Mouse (Mus musculus): ENCODE measurements around the gene Il9r.

Gene Il9r

GRCm38 (mm10) chr11:32200075-32200601, at the start of gene Il9r:
TSS of gene Il9r (minus strand) at chr11:32200279.
- DNase-seq = no peak

GRCm38 (mm10) chr11:32248350-32248749, 48.3 kb upstream of the Il9r start:
- DNase-seq = no peak

- DNase-seq = no peak
Measured at GRCm38 (mm10) chr11:32247068-32247467, 47.0 kb upstream of the Il9r start.

GRCm38 (mm10) chr11:32245614-32246013, 45.5 kb upstream of the Il9r start:
- DNase-seq = no peak

- DNase-seq = no peak
Measured at GRCm38 (mm10) chr11:32244617-32245016, 44.5 kb upstream of the Il9r start.

GRCm38 (mm10) chr11:32244064-32244463, 44.0 kb upstream of the Il9r start:
- no peak for DNase-seq

GRCm38 (mm10) chr11:32243205-32243955, 43.3 kb upstream of the Il9r start:
- DNase-seq = no peak

- no peak for DNase-seq
Measured at GRCm38 (mm10) chr11:32242209-32242608, 42.1 kb upstream of the Il9r start.

GRCm38 (mm10) chr11:32241391-32241790, 41.3 kb upstream of the Il9r start:
- no peak for DNase-seq

- peak; percentile 86 for DNase-seq
Measured at GRCm38 (mm10) chr11:32238093-32238860, 38.2 kb upstream of the Il9r start.

- no peak for DNase-seq
Measured at GRCm38 (mm10) chr11:32237411-32237795, 37.3 kb upstream of the Il9r start.

- peak; percentile 71 for DNase-seq
Measured at GRCm38 (mm10) chr11:32236712-32237410, 36.8 kb upstream of the Il9r start.

- DNase-seq = peak; percentile 20
Measured at GRCm38 (mm10) chr11:32236132-32236531, 36.1 kb upstream of the Il9r start.

- DNase-seq = peak; percentile 42
Measured at GRCm38 (mm10) chr11:32235646-32236045, 35.6 kb upstream of the Il9r start.

GRCm38 (mm10) chr11:32234816-32235485, 34.9 kb upstream of the Il9r start:
- DNase-seq = peak; percentile 23

GRCm38 (mm10) chr11:32233895-32234294, 33.8 kb upstream of the Il9r start:
- peak; percentile 39 for DNase-seq

- DNase-seq = peak; percentile 29
Measured at GRCm38 (mm10) chr11:32232848-32233247, 32.8 kb upstream of the Il9r start.

- DNase-seq = no peak
Measured at GRCm38 (mm10) chr11:32231125-32231524, 31.0 kb upstream of the Il9r start.

- peak; percentile 52 for DNase-seq
Measured at GRCm38 (mm10) chr11:32230220-32230619, 30.1 kb upstream of the Il9r start.

- DNase-seq = peak; percentile 18
Measured at GRCm38 (mm10) chr11:32228292-32228845, 28.3 kb upstream of the Il9r start.

GRCm38 (mm10) chr11:32227555-32227954, 27.5 kb upstream of the Il9r start:
- DNase-seq = no peak

- no peak for DNase-seq
Measured at GRCm38 (mm10) chr11:32227041-32227440, 27.0 kb upstream of the Il9r start.
